Mouse (Mus musculus) frontal cortex, postnatal 14 days (tissue): ENCODE measurements at regions not wholly inside any gene's neighbourhood (a gene's known extent, or its start where the extent isn't known, plus 50 kb on each side); places are given as distances from the start of the nearest gene placed in this dataset.

Experiments
- DNase-seq, 2 experiments: peaks; one replicate each; pipeline ENCODE4 v3.0.0; 2022; ENCODE audit warnings: low spot score in 2 of 2

- DNase-seq = no peak
Measured at GRCm38 (mm10) chr16:57823329-57823728, 68.8 kb upstream of the Col8a1 start.

DNA sequence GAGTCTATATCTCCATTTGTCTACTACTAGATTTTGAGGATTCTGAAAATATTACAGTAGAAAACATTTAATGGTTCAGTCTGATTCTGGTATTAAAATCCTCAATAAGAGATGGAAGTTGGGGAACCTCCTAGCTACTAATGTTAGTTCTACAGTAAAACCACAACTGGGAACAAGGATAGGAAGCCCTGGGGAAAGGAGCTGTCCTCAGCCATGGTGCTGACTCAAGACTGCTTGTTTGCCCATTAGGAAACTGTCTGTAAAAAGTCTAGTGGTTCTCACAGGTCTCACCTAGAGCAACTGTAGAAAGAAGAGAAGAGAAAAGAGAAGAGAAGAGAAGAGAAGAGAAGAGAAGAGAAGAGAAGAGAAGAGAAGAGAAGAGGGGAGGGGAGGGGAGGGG, 90.9 kb upstream of the Col8a1 start:
- no peak for DNase-seq

DNA sequence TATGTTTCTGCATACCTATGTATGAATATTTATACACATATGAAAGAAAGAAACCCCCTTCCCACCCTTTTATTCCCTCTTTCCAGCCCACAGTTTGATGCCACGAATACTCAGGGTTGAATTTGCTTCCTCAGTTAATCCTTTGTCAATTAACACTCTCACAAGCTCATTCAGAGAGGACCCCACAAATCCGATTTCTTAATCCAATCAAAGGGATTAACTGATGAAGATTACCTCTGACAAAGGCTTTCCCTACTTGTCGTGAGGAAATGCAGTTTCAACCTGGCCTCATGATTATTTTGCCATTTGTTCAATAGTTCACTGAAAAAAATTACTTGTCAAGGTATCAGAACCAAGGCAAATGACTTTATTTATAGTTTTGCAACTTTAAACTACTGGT, 91.8 kb upstream of the Col8a1 start:
- no peak for DNase-seq

- DNase-seq = no peak
Measured at GRCm38 (mm10) chr16:57851854-57852253, 97.3 kb upstream of the Col8a1 start.

DNA sequence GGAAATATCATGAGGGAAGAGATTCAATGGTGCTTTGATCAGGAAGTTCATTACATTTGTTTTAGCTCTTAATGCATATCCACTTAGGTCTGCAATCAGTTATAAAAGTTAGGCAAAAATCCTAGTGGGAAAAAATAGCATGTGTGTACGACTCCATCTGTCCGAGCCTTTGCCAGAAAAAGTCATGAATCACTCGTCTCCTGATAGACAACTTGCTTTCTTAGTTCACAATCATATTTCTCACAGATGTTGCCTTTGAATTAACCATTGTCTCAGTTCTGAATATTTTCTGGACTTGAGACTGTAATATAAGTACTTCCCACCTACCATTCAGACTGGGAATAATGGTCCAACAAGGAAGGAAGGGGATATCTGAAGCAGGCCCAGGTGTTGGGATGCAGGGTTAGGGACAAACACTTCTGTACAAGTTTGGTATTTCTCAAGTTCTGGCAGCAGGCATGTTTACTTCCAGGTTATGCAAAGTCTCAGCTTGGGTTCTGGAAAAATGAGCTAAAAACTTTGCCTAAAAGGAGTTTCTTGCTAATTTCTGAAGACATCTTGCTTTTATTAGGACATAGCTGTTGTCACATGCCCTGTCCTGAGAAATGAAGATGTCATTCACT, 98.4 kb upstream of the Col8a1 start:
- DNase-seq = no peak

GRCm38 (mm10) chr16:57853751-57854150, 99.2 kb upstream of the Col8a1 start:
- no peak for DNase-seq

DNA sequence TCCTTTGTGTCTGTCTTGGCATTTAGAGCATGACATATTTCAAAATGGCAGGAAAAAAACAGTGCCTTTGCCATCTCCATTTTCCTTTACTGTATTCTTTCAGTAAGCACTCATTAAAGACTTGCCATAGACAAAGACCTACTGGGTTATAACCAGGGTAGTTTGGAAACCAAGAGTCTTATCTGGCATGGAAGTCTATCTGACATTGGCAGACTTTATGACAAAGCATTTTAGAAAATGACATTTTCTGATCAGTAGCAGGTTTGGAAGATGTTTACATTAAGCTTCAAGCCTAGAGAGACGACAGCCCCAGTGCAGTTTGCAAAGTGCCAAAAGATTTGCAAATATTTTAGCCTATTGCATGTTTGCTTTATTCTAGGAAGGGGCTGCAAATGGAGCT, 102.5 kb upstream of the Col8a1 start:
- DNase-seq = no peak

GRCm38 (mm10) chr16:57858151-57858764, 103.7 kb upstream of the Col8a1 start:
- no peak for DNase-seq

DNA sequence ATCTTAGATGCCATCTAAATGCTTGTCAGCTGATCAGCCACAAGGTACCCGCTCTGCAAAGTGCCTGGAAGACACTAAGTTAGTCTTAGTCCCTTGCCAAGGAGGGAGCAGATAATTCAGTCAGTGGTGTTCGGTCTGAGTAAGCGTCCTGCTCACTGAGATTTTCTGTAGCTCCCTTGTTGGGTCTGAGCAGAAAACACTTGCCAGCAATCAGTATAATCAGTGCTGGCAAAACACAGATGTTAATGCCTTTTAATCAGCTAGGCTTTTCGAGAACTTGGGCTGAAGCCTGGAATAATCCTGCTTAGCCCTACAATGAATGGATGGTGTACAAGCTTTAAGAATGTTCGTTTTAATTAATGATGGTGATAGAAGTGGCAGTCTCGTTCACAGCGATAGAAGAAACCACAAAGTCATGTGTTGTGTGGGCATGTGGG, 104.2 kb upstream of the Col8a1 start:
- no peak for DNase-seq

DNA sequence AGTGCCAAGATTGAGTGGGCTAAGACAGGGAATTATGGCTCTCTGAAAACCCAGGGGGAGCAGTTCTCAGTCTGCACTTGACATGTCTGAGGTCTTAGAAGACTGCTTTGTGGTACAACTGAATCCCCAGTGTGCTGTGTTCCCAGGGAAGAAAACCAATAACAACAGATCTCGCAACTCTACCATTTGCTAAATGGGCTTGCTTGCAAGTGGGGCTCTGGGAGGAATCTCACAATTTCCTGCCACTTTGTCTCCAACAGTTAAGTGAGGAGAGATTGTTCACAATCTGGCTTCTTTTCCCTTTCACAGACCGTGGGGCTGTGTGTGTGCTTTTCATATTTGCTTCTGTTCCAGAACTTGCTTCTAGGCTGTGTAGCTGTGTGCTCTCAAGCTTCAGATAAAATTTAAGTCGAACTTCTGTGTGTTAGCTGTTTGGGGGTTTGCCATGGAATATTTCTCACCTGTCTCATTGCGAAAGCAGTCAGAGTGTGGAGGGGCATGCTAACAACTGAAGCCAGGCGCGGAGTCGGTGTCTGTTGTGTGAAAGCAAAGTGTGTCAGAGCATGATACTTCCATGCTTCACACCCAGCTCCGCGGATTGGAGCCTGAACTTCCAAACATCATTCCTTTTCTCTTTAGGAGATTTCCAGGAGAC, 108.8 kb upstream of the Col8a1 start:
- no peak for DNase-seq

DNA sequence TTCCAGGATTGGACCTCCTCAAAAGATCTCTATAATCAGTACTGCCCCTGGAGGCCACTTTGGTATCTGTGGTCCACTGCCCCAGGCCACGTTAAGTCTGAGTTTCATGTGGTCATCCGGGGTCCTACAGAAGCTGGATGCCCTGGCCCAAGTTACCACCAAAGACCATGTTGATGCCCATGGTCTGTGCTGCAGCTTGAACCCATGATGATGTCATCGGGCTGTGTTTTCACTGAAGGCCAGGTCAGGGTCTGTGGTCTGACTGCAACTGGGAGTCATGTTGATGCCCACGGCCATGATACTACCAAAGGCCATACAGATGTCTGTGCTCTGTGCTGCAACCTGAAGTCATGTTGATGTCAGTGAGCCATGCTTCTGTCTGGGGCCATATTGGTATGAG, 122.3 kb upstream of the Col8a1 start:
- DNase-seq = no peak

DNA sequence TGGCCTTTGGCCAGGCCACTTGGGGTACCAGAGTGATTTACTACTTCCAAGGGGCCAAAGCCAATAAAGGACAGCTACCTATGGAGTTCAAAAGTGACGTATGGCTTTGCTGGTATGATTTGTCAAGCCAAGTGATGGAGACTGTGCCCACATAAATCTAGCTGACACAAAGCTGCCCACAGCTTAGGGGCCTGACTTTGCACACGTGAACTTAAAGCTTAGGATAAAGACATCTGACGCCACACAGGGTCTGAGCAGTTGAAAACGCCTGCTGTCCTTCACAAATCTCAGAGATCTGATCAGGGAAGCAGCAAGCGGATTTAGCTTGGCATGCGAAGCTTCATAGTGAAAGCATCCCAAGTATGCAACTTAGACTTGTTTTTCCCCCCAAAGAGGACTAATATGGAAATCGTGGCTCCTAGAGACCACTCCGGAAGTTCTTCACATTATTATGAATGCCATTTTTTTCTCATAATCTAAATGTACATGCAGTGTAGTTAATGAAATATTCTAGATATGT, 127.1 kb upstream of the Col8a1 start:
- DNase-seq = no peak

DNA sequence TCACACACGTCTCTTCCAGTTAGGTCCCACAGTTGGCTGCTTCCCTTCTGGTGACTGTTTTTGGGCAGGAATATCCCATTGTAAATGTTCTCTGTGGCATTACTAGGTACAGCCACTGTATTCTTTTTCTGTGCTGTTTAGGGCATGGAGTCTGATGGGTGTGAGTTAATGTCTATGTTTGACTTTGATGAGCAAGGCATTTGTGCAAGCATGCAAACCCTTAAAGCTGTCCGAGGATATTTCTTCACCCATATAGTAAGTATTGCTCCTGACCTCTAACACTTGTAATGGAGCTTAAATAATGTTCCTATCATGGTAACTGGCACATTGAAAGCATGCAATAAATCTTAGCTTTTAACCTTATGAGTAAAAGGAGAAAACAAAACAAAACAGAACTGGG, 133.6 kb upstream of the Col8a1 start:
- DNase-seq = no peak

DNA sequence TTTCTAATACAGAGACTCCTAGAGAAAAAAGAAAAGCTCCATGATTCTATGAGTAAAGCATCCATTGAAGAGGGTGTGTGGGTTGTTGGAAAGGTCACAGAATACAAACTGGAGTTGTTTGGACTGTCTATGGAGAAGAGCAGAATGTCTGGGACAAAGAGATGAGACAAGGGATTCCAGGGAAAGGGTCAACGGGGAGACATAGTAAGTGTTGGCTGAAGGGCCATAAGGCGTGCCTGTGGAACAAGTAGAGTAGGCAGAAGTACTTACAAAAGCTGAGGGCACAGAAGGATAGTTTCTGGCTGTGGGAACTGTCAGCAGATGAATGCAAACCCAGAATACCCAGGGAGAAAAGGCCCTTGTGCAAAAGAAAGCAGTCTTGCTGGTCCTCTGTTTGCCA, 134.0 kb upstream of the Col8a1 start:
- DNase-seq = no peak

GRCm38 (mm10) chr16:57890135-57890534, 135.6 kb upstream of the Col8a1 start:
- no peak for DNase-seq

GRCm38 (mm10) chr16:57893111-57893510, 138.6 kb upstream of the Col8a1 start:
- DNase-seq = no peak

- DNase-seq = no peak
Measured at GRCm38 (mm10) chr16:57893698-57894352, 139.3 kb upstream of the Col8a1 start.

- DNase-seq = no peak
Measured at GRCm38 (mm10) chr16:57901006-57901405, 146.5 kb upstream of the Col8a1 start.

- DNase-seq = no peak
Measured at GRCm38 (mm10) chr16:57902498-57902897, 148.0 kb upstream of the Col8a1 start.

- DNase-seq = no peak
Measured at GRCm38 (mm10) chr16:57912001-57912400, 157.5 kb upstream of the Col8a1 start.

GRCm38 (mm10) chr16:57914506-57914905, 160.0 kb upstream of the Col8a1 start:
- no peak for DNase-seq

DNA sequence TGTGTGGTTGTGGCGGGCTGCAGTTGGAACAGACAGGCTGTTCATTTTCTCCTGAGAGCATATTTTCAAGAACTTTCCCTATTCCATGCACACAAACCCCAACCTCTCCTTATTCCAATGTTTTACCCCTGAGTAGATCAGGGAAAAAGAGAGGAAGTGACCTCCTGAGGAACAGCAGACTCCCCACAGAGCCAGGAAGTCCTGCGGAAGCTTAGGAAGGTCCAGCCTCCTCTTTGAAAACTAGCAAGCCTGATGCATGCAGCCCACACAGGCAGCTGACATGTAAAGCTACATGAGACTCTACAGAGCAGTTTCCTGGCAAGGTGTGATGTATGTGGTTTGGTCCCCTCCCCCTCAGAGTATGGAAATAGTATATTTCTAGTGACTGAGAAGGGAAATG, 160.9 kb upstream of the Col8a1 start:
- DNase-seq = no peak
